Mouse (Mus musculus): Measurements from ENCODE around the gene H2-Q1. TPM values are rescaled to one million over a fixed set of nuclear protein-coding genes. Genes with fewer than 3 reads are reported as not detected.

The H2-Q1 gene
- polyA plus RNA-seq, 1 experiment from 2014 or later: 1.2 TPM

GRCm38 (mm10) chr17:35357086-35357485 lies 36.9 kb downstream of the H2-Q1 start:
- H3K4me3 ChIP-seq: no peak overlapping the region
- peaks cover 15% of the 10 kb centered on the region; the same call in 1 of the 2 replicates for H3K27me3 ChIP-seq (ENCODE audit: insufficient read depth, poor library complexity, severe bottlenecking)
- peaks cover 25% of the 10 kb centered on the region for H3K4me1 ChIP-seq
- H3K36me3 ChIP-seq: no peaks in the 10 kb centered on the region
- 14% methylated on average over 1 of the region's 1 CpGs for WGBS
- no peaks in the 10 kb centered on the region for H3K9me3 ChIP-seq
- H3K27ac ChIP-seq: no peak overlapping the region
- no peak for DNase-seq (ENCODE audit: low spot score)

- WGBS: 6% methylated on average over 38 of the region's 38 CpGs
- Histone ChIP-seq H3K4me1 (peaks cover 25% of the 10 kb centered on the region), H3K4me3 (peak overlapping the region; percentile 58), H3K36me3 (peaks cover 4% of the 10 kb centered on the region; the same call in 1 of the 2 replicates), H3K27me3 (ENCODE audit: insufficient read depth, poor library complexity, severe bottlenecking) (peaks cover 15% of the 10 kb centered on the region; the same call in 1 of the 2 replicates), H3K27ac (peak overlapping the region; percentile 80), H3K9me3 (peaks cover 7% of the 10 kb centered on the region)
- no peak for DNase-seq (ENCODE audit: low spot score)
Measured at GRCm38 (mm10) chr17:35358763-35359469, 38.7 kb downstream of the H2-Q1 start.

GRCm38 (mm10) chr17:35359470-35359862 lies 39.3 kb downstream of the H2-Q1 start:
- peaks cover 15% of the 10 kb centered on the region; the same call in 1 of the 2 replicates for H3K27me3 ChIP-seq (ENCODE audit: insufficient read depth, poor library complexity, severe bottlenecking)
- peaks cover 25% of the 10 kb centered on the region for H3K4me1 ChIP-seq
- 17% methylated on average over 21 of the region's 21 CpGs for WGBS
- peaks cover 4% of the 10 kb centered on the region; the same call in 1 of the 2 replicates for H3K36me3 ChIP-seq
- H3K27ac ChIP-seq: peak overlapping the region; percentile 80
- peak overlapping the region; percentile 58 for H3K4me3 ChIP-seq
- DNase-seq (ENCODE audit: low spot score): no peak
- peaks cover 7% of the 10 kb centered on the region for H3K9me3 ChIP-seq

Other genes with a start within 250 kb of the H2-Q1 start
- 0.18 and 0.39 TPM in 2 replicates for gene Ly6g6e, start 243.5 kb upstream of the H2-Q1 start, polyA plus RNA-seq (2016; fragmentation: Nextera tagmentation; extraction: Ambion mirVana)
- gene Ly6g6d, start 242.3 kb upstream of the H2-Q1 start, polyA plus RNA-seq (2016; fragmentation: Nextera tagmentation; extraction: Ambion mirVana): 2.5 and 2.6 TPM in 2 replicates
- 0.91 and 1.0 TPM in 2 replicates for gene Ly6g6f, start 234.8 kb upstream of the H2-Q1 start, polyA plus RNA-seq (2016; fragmentation: Nextera tagmentation; extraction: Ambion mirVana)
- gene Abhd16a, start 231.1 kb upstream of the H2-Q1 start, polyA plus RNA-seq (2016; fragmentation: Nextera tagmentation; extraction: Ambion mirVana): 66.7 and 69.8 TPM in 2 replicates
- not detected in 2 replicates for gene Ly6g5c, start 212.1 kb upstream of the H2-Q1 start, polyA plus RNA-seq (2016; fragmentation: Nextera tagmentation; extraction: Ambion mirVana)
- 0.73 and 0.99 TPM in 2 replicates for gene Ly6g5b, start 205.0 kb upstream of the H2-Q1 start, polyA plus RNA-seq (2016; fragmentation: Nextera tagmentation; extraction: Ambion mirVana)
- gene Gpank1, start 198.9 kb upstream of the H2-Q1 start, polyA plus RNA-seq (2016; fragmentation: Nextera tagmentation; extraction: Ambion mirVana): 17.1 and 24.5 TPM in 2 replicates
- gene Csnk2b, start 198.4 kb upstream of the H2-Q1 start, polyA plus RNA-seq (2016; fragmentation: Nextera tagmentation; extraction: Ambion mirVana): 220 and 246 TPM in 2 replicates
- 7.4 and 11.5 TPM in 2 replicates for gene D17H6S53E, start 194.0 kb upstream of the H2-Q1 start, polyA plus RNA-seq (2016; fragmentation: Nextera tagmentation; extraction: Ambion mirVana)
- gene Apom, start 188.4 kb upstream of the H2-Q1 start, polyA plus RNA-seq (2016; fragmentation: Nextera tagmentation; extraction: Ambion mirVana): 3.0 and 72.5 TPM in 2 replicates
- gene Bag6, start 185.2 kb upstream of the H2-Q1 start, polyA plus RNA-seq (2016; fragmentation: Nextera tagmentation; extraction: Ambion mirVana): 51.4 and 65.5 TPM in 2 replicates
- gene Prrc2a, start 155.5 kb upstream of the H2-Q1 start, polyA plus RNA-seq (2016; fragmentation: Nextera tagmentation; extraction: Ambion mirVana): 137 and 161 TPM in 2 replicates
- gene Aif1, start 144.3 kb upstream of the H2-Q1 start, polyA plus RNA-seq (2016; fragmentation: Nextera tagmentation; extraction: Ambion mirVana): 0.85 and 2.1 TPM in 2 replicates
- 1.5 and 2.2 TPM in 2 replicates for gene Lst1, start 132.0 kb upstream of the H2-Q1 start, polyA plus RNA-seq (2016; fragmentation: Nextera tagmentation; extraction: Ambion mirVana)
- 0.15 TPM in 1 of 2 replicates, not detected in the other for gene Ltb, start 126.0 kb upstream of the H2-Q1 start, polyA plus RNA-seq (2016; fragmentation: Nextera tagmentation; extraction: Ambion mirVana)
- gene Tnf, start 118.4 kb upstream of the H2-Q1 start, polyA plus RNA-seq (2016; fragmentation: Nextera tagmentation; extraction: Ambion mirVana): 0.15 TPM in 1 of 2 replicates, not detected in the other
- gene Lta, start 115.1 kb upstream of the H2-Q1 start, polyA plus RNA-seq (2016; fragmentation: Nextera tagmentation; extraction: Ambion mirVana): not detected in 2 replicates
- gene Gm16181, start 99.6 kb upstream of the H2-Q1 start, polyA plus RNA-seq (2016; fragmentation: Nextera tagmentation; extraction: Ambion mirVana): 0.30 TPM in 1 of 2 replicates, not detected in the other
- 6.5 and 10.1 TPM in 2 replicates for gene Atp6v1g2, start 86.7 kb upstream of the H2-Q1 start, polyA plus RNA-seq (2016; fragmentation: Nextera tagmentation; extraction: Ambion mirVana)
- 8.4 and 10.4 TPM in 2 replicates for gene Nfkbil1, start 84.6 kb upstream of the H2-Q1 start, polyA plus RNA-seq (2016; fragmentation: Nextera tagmentation; extraction: Ambion mirVana)
- 367 and 489 TPM in 2 replicates for gene Ddx39b, start 78.7 kb upstream of the H2-Q1 start, polyA plus RNA-seq (2016; fragmentation: Nextera tagmentation; extraction: Ambion mirVana)
- gene H2-D1, start 57.7 kb upstream of the H2-Q1 start, polyA plus RNA-seq (2016; fragmentation: Nextera tagmentation; extraction: Ambion mirVana): 22.5 and 25.0 TPM in 2 replicates
- 11.2 and 15.9 TPM in 2 replicates for gene H2-Q2, start 21.8 kb downstream of the H2-Q1 start, polyA plus RNA-seq (2016; fragmentation: Nextera tagmentation; extraction: Ambion mirVana)
- 1.8 and 2.1 TPM in 2 replicates for gene H2-Q4, start 59.2 kb downstream of the H2-Q1 start, polyA plus RNA-seq (2016; fragmentation: Nextera tagmentation; extraction: Ambion mirVana)
- gene H2-Q6, start 104.4 kb downstream of the H2-Q1 start, polyA plus RNA-seq (2016; fragmentation: Nextera tagmentation; extraction: Ambion mirVana): 0.17 and 4.9 TPM in 2 replicates
- 2.2 and 12.2 TPM in 2 replicates for gene H2-Q7, start 118.8 kb downstream of the H2-Q1 start, polyA plus RNA-seq (2016; fragmentation: Nextera tagmentation; extraction: Ambion mirVana)
- 0.25 and 4.7 TPM in 2 replicates for gene H2-Q10, start 149.7 kb downstream of the H2-Q1 start, polyA plus RNA-seq (2016; fragmentation: Nextera tagmentation; extraction: Ambion mirVana)
- 0.09 TPM in 1 of 2 replicates, not detected in the other for gene Pou5f1, start 185.6 kb downstream of the H2-Q1 start, polyA plus RNA-seq (2016; fragmentation: Nextera tagmentation; extraction: Ambion mirVana)
- 43.1 and 43.8 TPM in 2 replicates for gene Tcf19, start 196.4 kb downstream of the H2-Q1 start, polyA plus RNA-seq (2016; fragmentation: Nextera tagmentation; extraction: Ambion mirVana)
- gene Cchcr1, start 196.7 kb downstream of the H2-Q1 start, polyA plus RNA-seq (2016; fragmentation: Nextera tagmentation; extraction: Ambion mirVana): 17.2 and 17.9 TPM in 2 replicates
- 0.81 and 1.1 TPM in 2 replicates for gene Psors1c2, start 212.8 kb downstream of the H2-Q1 start, polyA plus RNA-seq (2016; fragmentation: Nextera tagmentation; extraction: Ambion mirVana)
- 0.20 and 0.63 TPM in 2 replicates for gene Cdsn, start 231.7 kb downstream of the H2-Q1 start, polyA plus RNA-seq (2016; fragmentation: Nextera tagmentation; extraction: Ambion mirVana)
- gene 2300002M23Rik, start 247.0 kb downstream of the H2-Q1 start, polyA plus RNA-seq (2016; fragmentation: Nextera tagmentation; extraction: Ambion mirVana): not detected in 2 replicates